Mouse (Mus musculus) kidney, embryonic 14.5 days (tissue): ENCODE data around the gene Olfr1402. TPM values are rescaled to one million over a fixed set of nuclear protein-coding genes. Genes with fewer than 3 reads are reported as not detected.

Experiments
- polyA plus RNA-seq: library from polyadenylated mRNA; unstranded; fragments of >200 nt; fragmentation: Nextera tagmentation; extraction: Ambion mirVana; gene quantifications from 2 replicates; pipeline ENCODE4 v1.2.1, GENCODE M21; 2014

Gene Olfr1402
- polyA plus RNA-seq, 1 experiment from 2014 or later = not detected

Other genes with a start within 250 kb of the Olfr1402 start
- 57.3 and 72.4 TPM in 2 replicates for gene Bcl9, start 124.1 kb downstream of the Olfr1402 start, polyA plus RNA-seq
- gene Chd1l, start 188.2 kb upstream of the Olfr1402 start, polyA plus RNA-seq = 11.5 and 18.1 TPM in 2 replicates
- gene Fmo5, start 206.8 kb upstream of the Olfr1402 start, polyA plus RNA-seq = 0.71 and 1.8 TPM in 2 replicates
- gene Prkab2, start 236.2 kb upstream of the Olfr1402 start, polyA plus RNA-seq = 3.1 and 4.6 TPM in 2 replicates